Mouse (Mus musculus) CH12.LX (cell line): ENCODE measurements around the gene Zfp609. TPM values are rescaled to one million over a fixed set of nuclear protein-coding genes. Genes with fewer than 3 reads are reported as not detected.

Experiments
- DNase-seq: peaks from one replicate; pipeline ENCODE4 v3.0.0-alpha.2; 2013; ENCODE audit errors: extremely low read depth
- H3K27ac ChIP-seq: 2 replicates; pipeline ENCODE4 v1.5.1; 2012; ENCODE audit warnings: low read depth, mild to moderate bottlenecking, control low read depth, moderate library complexity; ENCODE audit not compliant: insufficient read depth
- H3K27me3 ChIP-seq: replicated peaks from 2 replicates; pipeline ENCODE3; 2012; ENCODE audit warnings: inconsistent platforms
- H3K36me3 ChIP-seq, 2 experiments: replicated peaks in 1 of 2; 2 replicates each; pipeline versions ENCODE3 to v1.6.1; 2012; ENCODE audit warnings: inconsistent platforms in 1 of 2, low read length in 1 of 2, mild to moderate bottlenecking in 1 of 2, mixed read lengths in 1 of 2, moderate library complexity in 1 of 2; ENCODE audit not compliant: control insufficient read depth in 1 of 2, insufficient read depth in 1 of 2
- H3K4me1 ChIP-seq, 2 experiments: 2 replicates each; pipeline ENCODE4 v1.6.1; 2012; ENCODE audit warnings: inconsistent platforms in 1 of 2, moderate library complexity in 1 of 2; ENCODE audit not compliant: insufficient read depth in 2 of 2, control insufficient read depth in 1 of 2
- H3K4me2 ChIP-seq: 2 replicates; pipeline ENCODE4 v1.6.1; 2012; ENCODE audit warnings: low read depth, mild to moderate bottlenecking, control low read depth; ENCODE audit not compliant: poor library complexity, insufficient read depth, severe bottlenecking
- H3K4me3 ChIP-seq, 3 experiments: fragments of 150-350 bp in 1 of 3; sonication (generic) in 1 of 3; replicated peaks in 1 of 3; 2 replicates each; pipeline versions ENCODE3 to v1.5.1; 2011 to 2012; ENCODE audit warnings: low read depth in 2 of 3, low read length in 2 of 3, mild to moderate bottlenecking in 2 of 3, moderate library complexity in 2 of 3, control low read depth in 1 of 3, improper control_type of control experiment in 1 of 3, inconsistent platforms in 1 of 3, mixed read lengths in 1 of 3; ENCODE audit not compliant: poor library complexity in 1 of 3
- H3K79me2 ChIP-seq: replicated peaks from 2 replicates; pipeline ENCODE4 v1.6.1; 2012; ENCODE audit warnings: mild to moderate bottlenecking, moderate library complexity; ENCODE audit not compliant: control insufficient read depth, poor library complexity, insufficient read depth, severe bottlenecking; ENCODE audit errors: extremely low read depth
- H3K9ac ChIP-seq: 2 replicates; pipeline ENCODE4 v1.6.1; 2012; ENCODE audit warnings: low read depth, mild to moderate bottlenecking, control low read depth, moderate library complexity; ENCODE audit not compliant: insufficient read depth
- H3K9me3 ChIP-seq: replicated peaks from 2 replicates; pipeline ENCODE3; 2012; ENCODE audit warnings: low read length, inconsistent platforms, mixed read lengths
- CHD2 ChIP-seq: IDR thresholded peaks from 2 replicates; pipeline ENCODE4 v1.6.1; 2011; ENCODE audit warnings: low read length, improper control_type of control experiment
- E2F4 ChIP-seq: IDR thresholded peaks from 2 replicates; pipeline ENCODE4 v1.6.1; 2011; ENCODE audit warnings: low read depth, low read length, improper control_type of control experiment; ENCODE audit not compliant: insufficient replicate concordance
- GABPA ChIP-seq: IDR thresholded peaks from 2 replicates; pipeline ENCODE4 v1.6.1; 2012; ENCODE audit warnings: low read depth, low read length, improper control_type of control experiment, inconsistent platforms; ENCODE audit not compliant: insufficient replicate concordance
- IRF4 ChIP-seq: IDR thresholded peaks from 2 replicates; pipeline ENCODE4 v1.6.1; 2014; ENCODE audit warnings: low read depth, mild to moderate bottlenecking, inconsistent platforms, low read length, improper control_type of control experiment
- JUND ChIP-seq: conservative IDR thresholded peaks from 2 replicates; pipeline ENCODE4 v1.6.1; 2011; ENCODE audit warnings: low read depth, low read length, improper control_type of control experiment
- KAT2A ChIP-seq: IDR thresholded peaks from 2 replicates; pipeline ENCODE4 v1.6.1; 2012; ENCODE audit warnings: low read length, improper control_type of control experiment, inconsistent platforms; ENCODE audit not compliant: insufficient replicate concordance
- MAX ChIP-seq: IDR thresholded peaks from 2 replicates; pipeline ENCODE4 v1.6.1; 2011; ENCODE audit warnings: low read length, improper control_type of control experiment
- MAZ ChIP-seq: IDR thresholded peaks from 2 replicates; pipeline ENCODE4 v1.6.1; 2012; ENCODE audit warnings: low read depth, mild to moderate bottlenecking, inconsistent platforms, low read length, improper control_type of control experiment, moderate library complexity
- MEF2A ChIP-seq: IDR thresholded peaks from 2 replicates; pipeline ENCODE4 v1.6.1; 2014; ENCODE audit warnings: low read depth, mild to moderate bottlenecking, inconsistent platforms, low read length, improper control_type of control experiment, borderline replicate concordance
- NELFE ChIP-seq: IDR thresholded peaks from 2 replicates; pipeline ENCODE4 v1.6.1; 2011; ENCODE audit warnings: low read depth, low read length, improper control_type of control experiment
- PAX5 ChIP-seq: IDR thresholded peaks from 2 replicates; pipeline ENCODE4 v1.6.1; 2012; ENCODE audit warnings: low read length, inconsistent platforms, mixed read lengths
- POLR2AphosphoS2 ChIP-seq: IDR thresholded peaks from 2 replicates; pipeline ENCODE4 v1.6.1; 2011; ENCODE audit warnings: low read depth, low read length, improper control_type of control experiment
- RAD21 ChIP-seq: IDR thresholded peaks from 2 replicates; pipeline ENCODE4 v1.6.1; 2011; ENCODE audit warnings: low read depth, mild to moderate bottlenecking, low read length, improper control_type of control experiment, moderate library complexity
- RCOR1 ChIP-seq: conservative IDR thresholded peaks from 2 replicates; pipeline ENCODE4 v1.6.1; 2012; ENCODE audit warnings: low read depth, mild to moderate bottlenecking, inconsistent platforms, low read length, improper control_type of control experiment
- SMC3 ChIP-seq: IDR thresholded peaks from 2 replicates; pipeline ENCODE4 v1.6.1; 2011; ENCODE audit warnings: low read depth, low read length, improper control_type of control experiment
- UBTF ChIP-seq: IDR thresholded peaks from 2 replicates; pipeline ENCODE4 v1.6.1; 2012; ENCODE audit warnings: low read depth, mild to moderate bottlenecking, inconsistent platforms, low read length, improper control_type of control experiment, moderate library complexity
- USF1 ChIP-seq: IDR thresholded peaks from 2 replicates; pipeline ENCODE4 v1.6.1; 2014; ENCODE audit warnings: low read depth, mild to moderate bottlenecking, inconsistent platforms, low read length, improper control_type of control experiment
- dilution Hi-C: fragments of 300-500 bp; cut with MboI; formaldehyde crosslinking; loops from 2 replicates; pipeline ENCODE4 v1.14.3; 2020; ENCODE audit warnings: low sequenced_read_pairs; ENCODE audit not compliant: extremely low pct_unique_long_range_greater_than_20kb, extremely low pct_ligation_motif_present
- in situ Hi-C: fragments of 300-500 bp; cut with MboI; formaldehyde crosslinking; loops from 3 replicates; pipeline ENCODE4 v1.14.3; 2019; ENCODE audit warnings: low sequenced_read_pairs, low pct_ligation_motif_present, low pct_unique_long_range_greater_than_20kb, mixed read lengths
- polyA plus RNA-seq: library from polyadenylated mRNA; unstranded; fragments of >175 nt; gene quantifications from 2 replicates; pipeline ENCODE4 v1.2.1, GENCODE M21; 2012; ENCODE audit warnings: low read depth; ENCODE audit not compliant: insufficient read length
- total RNA-seq, 2 experiments: library from RNA; depleted of rRNA; stranded (reverse); fragments of 300-350 nt in 1 of 2; fragments of >200 nt in 1 of 2; gene quantifications; 2 replicates each; pipeline ENCODE4 v1.2.3; 2012 to 2014

Gene Zfp609
- total and polyA plus RNA-seq, 3 experiments = 1.2 to 15.4 (median 3.2) TPM

- Histone ChIP-seq H3K79me2 (0 out of 2 replicates have a peak, but pooled peaks cover 2% of the 10 kb centered on the region), H3K27ac (no peak overlapping the region), H3K9me3 (no peaks in the 10 kb centered on the region), H3K4me3 (no peak overlapping the region), H3K27me3 (no peaks in the 10 kb centered on the region), H3K9ac (no peak overlapping the region), H3K36me3 (peaks cover 0 to 39% of the 10 kb centered on the region in 2 experiments), H3K4me2 (no peak overlapping the region), H3K4me1 (peaks cover 0 to 9% of the 10 kb centered on the region in 2 experiments; a peak in 1 of 4 replicates)
- in situ Hi-C loops (no loop called here), dilution Hi-C loops (no loop called here)
- DNase-seq = no peak
- no peak for TF ChIP-seq USF1
- no peak for TF ChIP-seq RAD21
- no peak for TF ChIP-seq CHD2
- TF ChIP-seq KAT2A = no peak
- TF ChIP-seq MAZ = no peak
- no peak for TF ChIP-seq RCOR1
- TF ChIP-seq NELFE = no peak
- TF ChIP-seq E2F4 = no peak
- TF ChIP-seq MAX = no peak
- TF ChIP-seq GABPA = no peak
- TF ChIP-seq SMC3 = no peak
- no peak for TF ChIP-seq IRF4
- no peak for TF ChIP-seq JUND
- TF ChIP-seq UBTF = no peak
- no peak for TF ChIP-seq PAX5
- TF ChIP-seq MEF2A = no peak
Measured at GRCm38 (mm10) chr9:65725291-65725622, 102.1 kb downstream of the Zfp609 start.

- H3K79me2 ChIP-seq = 0 out of 2 replicates have a peak, but pooled peaks cover 2% of the 10 kb centered on the region
- DNase-seq = no peak
- dilution Hi-C loops = no loop called here
- no peak overlapping the region for H3K9ac ChIP-seq
- H3K4me1 ChIP-seq = peaks cover 0 to 9% of the 10 kb centered on the region in 2 experiments; a peak in 1 of 4 replicates
- no peak overlapping the region for H3K27ac ChIP-seq
- no peak overlapping the region for H3K4me3 ChIP-seq
- H3K9me3 ChIP-seq = no peaks in the 10 kb centered on the region
- no peak overlapping the region for H3K4me2 ChIP-seq
- H3K36me3 ChIP-seq = peaks cover 0 to 34% of the 10 kb centered on the region in 2 experiments
- H3K27me3 ChIP-seq = no peaks in the 10 kb centered on the region
- in situ Hi-C loops = no loop called here
- no peak for TF ChIP-seq POLR2AphosphoS2
- no peak for TF ChIP-seq UBTF
- TF ChIP-seq RCOR1 = no peak
- TF ChIP-seq PAX5 = no peak
- TF ChIP-seq, all 38 proteins: peak for 0
Measured at GRCm38 (mm10) chr9:65724471-65725290, 102.7 kb downstream of the Zfp609 start.
